Mouse (Mus musculus): ENCODE measurements around the gene Cp. TPM values are rescaled to one million over a fixed set of nuclear protein-coding genes. Genes with fewer than 3 reads are reported as not detected.
A peak's percentile ranks its signal among the peaks of the same experiment; 100 is the strongest.
"Not testable (repeated sequence)": the region's sequence is repeated elsewhere in the genome, so short reads cannot be mapped to it uniquely, and the experiment has no call there.

Cp gene
- polyA plus RNA-seq (2012; rRNA removed) (3.6 and 8.5 TPM in 2 replicates), polyA plus RNA-seq (2014; fragmentation: Nextera tagmentation; extraction: Ambion mirVana) (12.0 and 19.0 TPM in 2 replicates)

GRCm38 (mm10) chr3:19956885-19957284 lies at the start of gene Cp:
Cp (plus strand) TSS chr3:19957054.
- Histone ChIP-seq H3K27me3 (ENCODE audit: control insufficient read depth, insufficient read depth, low read length) (no peaks in the 10 kb centered on the region), H3K4me2 (ENCODE audit: low read depth) (peak within 1 kb of the TSS; percentile 14), H3K4me1 (replicated peaks; ENCODE audit: control insufficient read depth in 2 of 2, insufficient read depth in 2 of 2, low read length in 1 of 2) (peaks cover 0 to 7% of the 10 kb centered on the region in 2 experiments; a peak in 1 of 4 replicates), H3K27ac (no peak within 1 kb of the TSS), H3K9ac (replicated peaks) (no peak within 1 kb of the TSS), H3K4me3 (ENCODE audit: insufficient read depth in 1 of 2, low read depth in 2 of 2, low read length in 2 of 2) (no peak within 1 kb of the TSS), H3K9me3 (ENCODE audit: control insufficient read depth, low read length) (no peaks in the 10 kb centered on the region), H3K36me3 (replicated peaks; ENCODE audit: control insufficient read depth, insufficient read depth, low read depth) (no peaks in the 10 kb centered on the region)
- no peak for DNase-seq (ENCODE audit: low read depth in 3 of 3, low spot score in 3 of 3)
- 48% methylated on average over 5 of the region's 5 CpGs for WGBS (ENCODE audit: insufficient replicate concordance)
- ATAC-seq (ENCODE audit: insufficient read depth): no peak
- TF ChIP-seq CTCF (IDR thresholded peaks at IDR 0.05; ENCODE audit: low read depth) (no peak), EP300 (IDR thresholded peaks at IDR 0.05; ENCODE audit: low read depth) (no peak)

DNA sequence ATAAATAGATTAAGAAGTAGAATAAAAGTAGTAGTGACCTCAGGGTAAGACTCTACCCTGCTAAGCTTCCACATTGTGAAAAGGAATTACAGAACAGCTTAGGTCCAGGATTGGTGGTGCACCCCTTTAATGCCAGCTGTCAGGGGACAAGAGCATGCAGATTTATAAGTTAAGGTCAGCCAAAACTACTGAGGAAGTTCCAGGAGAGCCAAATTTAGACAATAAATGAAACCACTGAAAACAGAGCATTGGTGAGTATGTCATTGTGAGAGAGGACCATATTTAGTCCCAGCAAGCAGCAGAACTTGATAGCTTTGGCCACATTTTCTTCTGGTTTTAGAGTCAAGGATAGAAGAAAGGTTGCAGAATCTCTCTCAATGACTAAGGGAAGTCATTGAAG lies 8.3 kb upstream of the Cp start:
- Histone ChIP-seq H3K27ac (no peak overlapping the region), H3K4me2 (ENCODE audit: low read depth) (no peak overlapping the region), H3K4me1 (replicated peaks; ENCODE audit: control insufficient read depth in 2 of 2, insufficient read depth in 2 of 2, low read length in 1 of 2) (peaks cover 0 to 2% of the 10 kb centered on the region in 2 experiments; a peak in 1 of 4 replicates), H3K9me3 (ENCODE audit: control insufficient read depth, low read length) (no peaks in the 10 kb centered on the region), H3K9ac (replicated peaks) (no peak overlapping the region), H3K36me3 (replicated peaks; ENCODE audit: control insufficient read depth, insufficient read depth, low read depth) (no peaks in the 10 kb centered on the region), H3K4me3 (ENCODE audit: insufficient read depth in 1 of 2, low read depth in 2 of 2, low read length in 2 of 2) (no peak overlapping the region), H3K27me3 (ENCODE audit: control insufficient read depth, insufficient read depth, low read length) (no peaks in the 10 kb centered on the region)
- no peak for DNase-seq (ENCODE audit: low read depth in 3 of 3, low spot score in 3 of 3)
- ATAC-seq (ENCODE audit: insufficient read depth): no peak
- TF ChIP-seq EP300 (IDR thresholded peaks at IDR 0.05; ENCODE audit: low read depth): no peak
- no peak for TF ChIP-seq CTCF (IDR thresholded peaks at IDR 0.05; ENCODE audit: low read depth)

GRCm38 (mm10) chr3:19949401-19949800 lies 7.5 kb upstream of the Cp start:
- not testable (repeated sequence) for H3K27ac ChIP-seq; H3K4me3 ChIP-seq (ENCODE audit: insufficient read depth in 1 of 2, low read depth in 2 of 2, low read length in 2 of 2); DNase-seq (ENCODE audit: low read depth in 3 of 3, low spot score in 3 of 3); H3K36me3 ChIP-seq (replicated peaks; ENCODE audit: control insufficient read depth, insufficient read depth, low read depth); H3K4me1 ChIP-seq (replicated peaks; ENCODE audit: control insufficient read depth in 2 of 2, insufficient read depth in 2 of 2, low read length in 1 of 2); ATAC-seq (ENCODE audit: insufficient read depth); H3K4me2 ChIP-seq (ENCODE audit: low read depth); H3K9me3 ChIP-seq (ENCODE audit: control insufficient read depth, low read length); H3K9ac ChIP-seq (replicated peaks); H3K27me3 ChIP-seq (ENCODE audit: control insufficient read depth, insufficient read depth, low read length)
- 56% methylated on average over 1 of the region's 1 CpGs for WGBS (ENCODE audit: insufficient replicate concordance)

DNA sequence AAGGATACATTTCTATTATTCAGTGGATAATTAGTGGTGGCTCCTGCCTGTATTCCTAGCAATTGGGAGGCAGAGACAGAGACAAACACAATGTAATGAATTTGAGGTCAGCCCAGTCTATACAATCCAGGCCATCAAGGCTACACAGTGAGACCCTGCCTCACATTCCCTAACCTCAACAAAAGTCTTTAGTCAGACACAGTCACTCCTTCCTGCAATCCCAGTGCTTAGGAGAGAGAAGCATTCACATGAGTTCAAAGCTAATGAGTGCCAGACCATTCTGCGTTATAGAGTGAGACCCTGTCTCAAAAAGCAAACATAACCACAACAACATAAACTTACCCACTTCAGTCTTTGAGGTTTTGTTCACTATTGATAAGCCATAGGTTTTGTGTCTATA lies 3.4 kb upstream of the Cp start:
- Histone ChIP-seq H3K27ac (peak overlapping the region; percentile 20; the same call in 1 of the 2 replicates), H3K4me1 (replicated peaks; ENCODE audit: control insufficient read depth in 2 of 2, insufficient read depth in 2 of 2, low read length in 1 of 2) (peaks cover 0 to 5% of the 10 kb centered on the region in 2 experiments; a peak in 1 of 4 replicates), H3K4me2 (ENCODE audit: low read depth) (no peak overlapping the region), H3K9me3 (ENCODE audit: control insufficient read depth, low read length) (no peaks in the 10 kb centered on the region), H3K4me3 (ENCODE audit: insufficient read depth in 1 of 2, low read depth in 2 of 2, low read length in 2 of 2) (no peak overlapping the region), H3K27me3 (ENCODE audit: control insufficient read depth, insufficient read depth, low read length) (no peaks in the 10 kb centered on the region), H3K36me3 (replicated peaks; ENCODE audit: control insufficient read depth, insufficient read depth, low read depth) (no peaks in the 10 kb centered on the region), H3K9ac (replicated peaks) (no peak overlapping the region)
- DNase-seq (ENCODE audit: low read depth in 3 of 3, low spot score in 3 of 3) (no peak), ATAC-seq (ENCODE audit: insufficient read depth) (peak; percentile 10; the same call in 1 of the 2 replicates)
- WGBS (ENCODE audit: insufficient replicate concordance): 68% methylated on average over 1 of the region's 1 CpGs
- no peak for TF ChIP-seq CTCF (IDR thresholded peaks at IDR 0.05; ENCODE audit: low read depth)
- no peak for TF ChIP-seq EP300 (IDR thresholded peaks at IDR 0.05; ENCODE audit: low read depth)

DNA sequence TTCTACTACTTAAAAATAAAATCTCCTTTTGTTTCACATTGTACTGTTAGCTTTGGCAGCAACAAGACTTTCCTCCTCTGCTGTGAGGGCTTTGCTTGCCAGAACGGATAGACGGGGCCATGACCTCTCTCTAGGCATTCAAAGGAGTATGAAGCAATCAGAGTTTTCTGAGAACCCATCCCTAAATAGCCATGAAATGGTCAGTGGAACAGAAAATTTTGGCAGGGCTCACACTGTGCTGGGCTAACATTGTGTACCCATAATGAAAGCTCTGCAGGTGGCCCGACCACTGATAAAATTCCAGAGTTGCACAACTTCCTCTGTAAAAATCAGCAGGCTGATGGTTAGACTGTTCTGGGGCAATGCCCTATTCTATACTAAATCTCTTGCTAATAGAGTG lies 3.0 kb upstream of the Cp start:
- Histone ChIP-seq H3K4me1 (replicated peaks; ENCODE audit: control insufficient read depth in 2 of 2, insufficient read depth in 2 of 2, low read length in 1 of 2) (peaks cover 0 to 5% of the 10 kb centered on the region in 2 experiments; a peak in 1 of 4 replicates), H3K36me3 (replicated peaks; ENCODE audit: control insufficient read depth, insufficient read depth, low read depth) (no peaks in the 10 kb centered on the region), H3K4me3 (ENCODE audit: insufficient read depth in 1 of 2, low read depth in 2 of 2, low read length in 2 of 2) (no peak overlapping the region), H3K27me3 (ENCODE audit: control insufficient read depth, insufficient read depth, low read length) (no peaks in the 10 kb centered on the region), H3K9me3 (ENCODE audit: control insufficient read depth, low read length) (no peaks in the 10 kb centered on the region), H3K27ac (no peak overlapping the region), H3K9ac (replicated peaks) (no peak overlapping the region), H3K4me2 (ENCODE audit: low read depth) (no peak overlapping the region)
- ATAC-seq (ENCODE audit: insufficient read depth): peak; percentile 92
- peak; percentile 23 to 38 (median 35) for DNase-seq (ENCODE audit: low read depth in 3 of 3, low spot score in 3 of 3)
- no peak for TF ChIP-seq EP300 (IDR thresholded peaks at IDR 0.05; ENCODE audit: low read depth)
- WGBS (ENCODE audit: insufficient replicate concordance): 31% methylated on average over 3 of the region's 3 CpGs
